Mouse (Mus musculus): Measurements from ENCODE around the gene Zdhhc19.

DNA sequence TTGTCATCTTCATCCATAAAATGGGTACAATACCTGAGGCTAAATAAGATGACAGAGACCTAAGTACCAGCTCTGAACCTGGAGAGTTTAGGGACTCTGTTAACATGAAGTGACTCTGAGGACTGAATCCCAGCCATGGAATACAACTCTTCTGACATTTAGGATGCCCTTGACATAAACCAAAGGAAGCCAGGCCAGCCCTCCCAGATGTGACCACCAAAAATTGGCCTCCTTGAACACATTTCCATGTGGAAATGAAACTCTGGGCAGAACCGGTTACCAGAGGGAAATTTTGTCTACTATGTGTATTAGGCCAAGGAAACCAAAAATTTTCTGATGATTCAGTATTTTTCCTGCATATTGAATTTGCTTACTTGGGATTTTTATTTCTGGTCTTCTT, 103.1 kb downstream of the Zdhhc19 start:
- no peak for TF ChIP-seq CTCF (IDR thresholded peaks at IDR 0.05; ENCODE audit: borderline replicate concordance, insufficient read depth, low read depth, low read length)
- TF ChIP-seq POLR2A (IDR thresholded peaks at IDR 0.05; ENCODE audit: borderline replicate concordance, insufficient read depth, low read length) = no peak

Measured in cerebellum, adult 2 months (tissue).